Mouse (Mus musculus) kidney, postnatal 25 days (tissue): Measurements from ENCODE around the gene Vti1a.

Experiments
- DNase-seq, 2 experiments: peaks; one replicate each; pipeline ENCODE4 v3.0.0; 2021; ENCODE audit warnings: mixed read lengths in 2 of 2

Vti1a gene

DNA sequence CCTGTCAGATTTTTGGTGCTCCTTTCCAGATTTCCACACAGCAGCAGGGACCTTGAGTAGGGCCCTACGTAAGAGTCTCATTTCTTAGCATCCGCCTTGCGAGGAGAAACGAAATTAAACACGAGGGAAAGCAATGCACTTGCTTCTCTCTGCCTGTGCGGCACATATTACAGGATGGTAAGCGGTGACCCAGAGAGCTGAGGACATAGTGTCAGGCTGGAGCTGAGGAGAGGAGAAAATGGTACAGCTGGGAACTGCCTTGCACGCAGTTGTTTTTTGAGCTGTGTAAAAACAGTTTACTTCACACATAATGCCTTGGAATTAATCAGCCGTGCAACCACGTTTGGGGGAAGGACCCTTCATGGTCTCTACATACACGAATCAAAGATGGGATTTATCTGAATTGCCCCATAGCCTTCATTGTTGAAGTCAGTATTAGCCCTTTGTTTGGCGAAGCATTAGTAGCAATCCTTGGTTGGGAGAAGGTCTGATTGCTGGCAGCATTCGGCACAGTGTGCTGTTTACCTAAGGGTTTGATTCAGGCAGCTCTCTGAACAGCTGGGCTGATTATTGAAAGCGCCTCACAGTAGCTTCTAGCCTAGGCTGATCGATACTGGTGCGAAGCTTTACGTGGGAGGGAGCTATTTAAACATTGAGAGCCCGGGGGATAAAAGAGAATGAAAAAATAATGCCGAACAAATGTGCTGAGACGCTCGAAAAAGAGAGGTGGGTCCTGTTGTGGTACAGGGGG is 153.4 kb downstream of the Vti1a start:
- no peak for DNase-seq

DNA sequence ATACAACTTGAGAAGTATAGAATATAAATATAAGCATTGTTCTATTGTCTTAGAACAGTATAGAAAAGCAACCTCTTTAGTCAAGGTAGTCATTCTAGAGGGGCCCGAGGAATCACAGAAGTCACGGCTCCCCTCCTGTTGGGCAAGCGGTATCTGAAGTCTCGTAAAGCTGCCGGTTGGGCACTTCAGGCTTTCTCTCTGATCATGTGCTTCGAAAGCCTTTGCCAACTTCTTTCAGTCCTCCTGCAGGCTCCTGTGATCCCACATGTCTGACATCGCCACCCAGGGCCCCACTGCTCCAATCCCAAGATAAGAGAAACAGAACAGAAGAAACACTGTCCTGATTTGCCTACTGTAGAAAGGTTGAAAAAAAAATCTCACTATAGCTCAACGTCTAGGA is 156.5 kb downstream of the Vti1a start:
- DNase-seq = no peak

DNA sequence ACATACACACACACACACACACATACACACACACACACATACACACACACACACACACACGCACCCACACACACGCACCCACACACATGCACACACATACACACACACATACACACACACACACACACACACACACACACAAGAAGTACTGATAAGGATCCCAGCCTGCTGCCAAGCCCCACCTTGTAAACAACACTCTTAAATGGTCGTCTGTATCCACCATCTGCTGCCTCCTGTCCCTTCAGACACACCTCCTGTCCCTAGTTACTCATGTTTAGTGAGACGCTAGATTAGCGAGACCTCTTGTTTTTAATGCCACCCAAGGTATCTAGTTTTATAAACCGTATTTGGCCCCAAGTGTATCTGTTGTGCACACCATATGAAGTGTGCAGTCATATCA is 158.1 kb downstream of the Vti1a start:
- no peak for DNase-seq

- no peak for DNase-seq
Observed at GRCm38 (mm10) chr19:55480526-55480925, 164.4 kb downstream of the Vti1a start.

DNA sequence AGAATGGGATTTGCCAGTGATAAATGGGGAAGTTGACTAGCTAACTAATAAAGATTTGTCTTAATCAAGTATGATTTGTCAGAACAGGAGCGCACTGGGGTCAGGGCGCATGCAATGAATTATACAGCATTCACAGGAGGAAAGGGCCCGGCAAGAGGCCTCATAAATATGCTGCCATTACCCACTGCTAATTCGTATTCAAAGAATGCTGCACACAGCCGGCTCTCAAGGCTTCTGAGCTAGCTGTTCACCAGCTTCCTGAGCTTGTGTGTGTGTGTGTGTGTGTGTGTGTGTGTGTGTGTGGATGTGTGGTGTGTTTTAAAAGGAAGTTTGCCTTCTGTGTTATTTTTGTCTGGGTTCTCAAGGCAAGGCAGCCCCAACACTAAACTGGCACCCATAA is 165.2 kb downstream of the Vti1a start:
- peak; percentile 39 to 46 for DNase-seq

DNA sequence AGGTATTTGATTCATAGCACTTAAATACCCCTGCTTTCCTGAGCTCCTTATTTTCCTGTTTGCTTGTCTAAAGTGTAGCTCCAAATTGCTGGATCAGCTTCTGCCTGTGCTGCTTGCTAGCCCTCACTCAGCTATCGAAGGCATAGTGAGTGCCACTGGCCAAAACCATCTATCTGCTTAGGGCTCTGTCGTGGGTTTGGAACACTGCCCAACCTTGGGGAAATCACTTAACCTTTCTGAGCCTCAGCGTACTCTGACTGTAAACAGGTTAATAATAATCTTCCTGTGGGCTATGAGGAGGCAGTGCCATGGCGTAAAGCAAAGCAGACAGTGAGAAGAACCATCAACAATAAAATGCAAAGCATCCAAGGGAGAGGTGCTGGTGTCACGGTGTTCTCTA is 167.4 kb downstream of the Vti1a start:
- DNase-seq = peak; percentile 67 to 72

DNA sequence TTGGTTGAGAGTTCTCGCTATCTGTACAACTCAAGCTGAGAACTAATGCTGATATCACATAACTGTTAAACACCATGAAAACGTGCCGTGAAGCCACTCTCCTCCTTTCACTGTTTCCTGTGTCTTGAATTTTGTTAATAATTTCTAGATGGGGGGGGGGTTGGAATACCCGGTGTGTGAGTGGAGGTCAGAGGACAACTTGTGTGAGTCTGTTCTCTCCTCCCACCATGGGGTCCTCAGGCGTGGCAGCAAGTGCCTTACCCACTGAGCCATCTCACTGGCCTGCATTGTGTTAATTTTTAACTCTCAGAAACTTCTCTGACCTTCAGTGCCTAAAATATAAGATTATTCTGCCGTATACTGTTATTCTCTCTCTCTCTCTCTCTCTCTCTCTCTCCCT is 168.5 kb downstream of the Vti1a start:
- DNase-seq = peak; percentile 61 to 92

DNA sequence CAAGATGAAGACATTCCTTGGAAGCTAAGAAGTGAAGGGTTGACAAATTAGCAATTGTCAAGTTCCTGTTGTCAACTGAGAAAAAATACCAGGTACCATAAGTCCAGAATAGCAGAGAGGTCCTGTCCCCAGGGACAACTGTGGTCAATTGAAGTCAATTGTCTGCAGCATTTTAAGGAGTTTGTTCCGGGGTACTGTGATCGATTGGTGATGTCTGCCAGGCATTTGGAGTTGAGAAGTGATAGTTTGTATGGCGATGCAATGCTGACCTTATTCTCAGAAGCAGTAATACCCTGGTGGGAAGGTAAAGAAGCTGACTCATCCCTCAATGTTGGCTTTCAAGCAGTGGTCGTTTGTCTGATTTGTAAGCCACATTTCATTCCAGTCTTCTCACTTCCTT is 170.4 kb downstream of the Vti1a start:
- DNase-seq = no peak

GRCm38 (mm10) chr19:55491126-55492076 is 175.3 kb downstream of the Vti1a start:
- DNase-seq = no peak

DNA sequence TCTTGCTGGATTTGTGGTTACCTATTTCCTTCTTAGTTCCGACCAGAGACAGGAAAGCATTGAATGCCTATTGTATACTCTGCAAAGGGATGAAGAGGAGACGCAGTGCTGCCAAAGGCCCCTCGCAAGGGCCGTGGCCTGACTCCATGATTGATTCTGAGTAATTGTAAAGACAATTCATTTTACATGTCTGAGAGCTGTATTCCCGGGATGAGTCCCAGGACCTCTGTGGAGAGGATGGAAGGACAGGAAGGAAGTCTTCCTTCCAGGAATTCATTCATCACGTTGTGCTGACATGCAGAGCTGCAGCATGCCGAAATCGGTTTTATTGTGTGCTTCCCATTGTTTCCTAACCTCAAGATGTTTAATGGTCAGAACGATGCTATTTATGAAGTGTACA is 180.2 kb downstream of the Vti1a start:
- peak; percentile 18 to 45 for DNase-seq

DNA sequence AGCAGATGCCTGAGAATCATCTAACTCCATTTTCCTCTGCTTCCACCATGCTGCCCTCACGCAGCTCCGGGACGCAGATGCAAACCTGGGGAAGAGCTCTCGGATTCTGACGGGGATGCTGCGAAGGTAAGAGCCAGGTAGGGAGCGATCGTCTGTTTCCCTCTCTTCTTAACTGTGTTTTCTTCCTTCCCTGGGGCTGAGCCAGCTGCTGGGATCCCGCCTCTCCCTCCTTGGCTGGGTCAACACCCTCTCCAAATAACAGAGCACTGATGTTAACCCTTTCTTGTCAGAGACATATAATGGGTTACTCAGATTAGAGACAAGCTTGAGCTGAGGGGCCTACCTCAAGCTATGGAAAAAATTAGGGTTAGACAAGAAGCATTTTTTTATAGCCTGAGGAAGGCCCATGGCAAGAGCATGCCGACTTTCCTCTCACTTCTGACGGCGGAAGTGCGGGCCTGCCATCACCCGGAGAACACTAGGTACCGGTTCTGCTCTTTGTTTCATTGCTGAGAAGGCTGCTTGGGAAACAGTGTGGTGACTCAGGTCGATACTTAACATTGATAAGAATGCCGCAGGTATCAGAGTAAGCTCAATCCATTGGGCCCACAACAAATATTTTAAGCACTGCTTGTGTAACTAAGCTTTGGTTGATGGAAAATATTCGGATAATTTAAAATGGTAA is 183.2 kb downstream of the Vti1a start:
- DNase-seq = no peak

DNA sequence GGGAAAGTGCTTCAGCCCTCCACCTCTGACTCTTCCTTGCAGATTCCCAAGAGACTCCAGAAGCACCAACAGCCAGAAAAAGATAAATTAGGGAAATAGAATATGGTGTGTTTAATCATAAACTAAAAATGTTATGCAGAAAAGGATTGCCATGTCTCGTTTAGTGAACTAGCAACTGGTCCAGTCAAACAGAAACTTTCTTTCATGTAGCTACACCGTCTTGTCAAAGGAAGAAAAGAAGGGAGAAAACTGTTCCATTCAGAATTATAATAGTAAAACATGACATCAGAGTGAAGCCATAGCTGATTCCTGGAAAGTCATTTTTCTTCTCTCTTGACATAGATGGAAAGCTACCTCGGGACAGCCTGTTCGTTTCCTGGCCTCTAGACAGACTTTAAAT is 185.9 kb downstream of the Vti1a start:
- DNase-seq = no peak

- DNase-seq = peak; percentile 73 to 85
Observed at GRCm38 (mm10) chr19:55503771-55504170, 187.7 kb downstream of the Vti1a start.

DNA sequence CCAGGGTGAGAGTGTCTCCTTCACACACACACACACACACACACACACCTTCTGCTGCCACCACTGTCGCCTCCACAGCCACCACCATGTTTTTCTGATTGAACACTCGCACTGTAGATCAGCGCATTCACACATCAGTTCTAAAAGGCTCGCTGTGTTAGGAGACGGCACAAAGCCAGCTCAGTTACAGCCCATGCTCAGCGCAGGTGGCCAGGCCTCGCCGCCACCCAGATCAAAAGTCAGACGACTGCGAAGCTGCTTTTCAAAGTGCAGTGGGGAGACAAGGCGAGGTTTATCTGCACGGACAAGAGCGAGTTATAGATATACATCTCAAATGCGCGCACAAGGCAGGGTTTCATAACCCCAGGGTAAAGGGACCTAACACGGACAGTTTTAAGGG is 191.7 kb downstream of the Vti1a start:
- peak; percentile 62 to 80 for DNase-seq

- no peak for DNase-seq
Observed at GRCm38 (mm10) chr19:55508239-55508638, 192.1 kb downstream of the Vti1a start.

DNA sequence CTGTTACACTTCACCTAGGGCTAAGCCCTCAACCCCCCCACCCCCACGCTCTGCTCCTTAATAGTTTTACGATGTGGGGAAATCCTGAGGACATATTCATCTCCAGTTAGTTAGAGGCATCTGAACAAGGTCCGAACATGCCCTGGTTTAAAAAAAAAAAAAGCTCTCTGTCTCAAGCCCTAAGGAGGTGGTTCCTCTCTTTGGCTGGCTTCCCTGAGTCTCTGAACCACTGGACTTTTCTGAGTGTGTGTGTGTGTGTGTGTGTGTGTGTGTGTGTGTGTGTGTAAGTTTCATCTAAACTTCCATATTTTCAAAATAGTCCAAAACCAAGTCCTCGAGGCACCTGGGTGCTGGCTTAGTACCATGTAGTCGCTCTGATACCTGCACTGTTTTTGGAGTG is 192.9 kb downstream of the Vti1a start:
- DNase-seq = peak; percentile 67 to 81

- DNase-seq = no peak
Observed at GRCm38 (mm10) chr19:55509618-55510017, 193.5 kb downstream of the Vti1a start.

DNA sequence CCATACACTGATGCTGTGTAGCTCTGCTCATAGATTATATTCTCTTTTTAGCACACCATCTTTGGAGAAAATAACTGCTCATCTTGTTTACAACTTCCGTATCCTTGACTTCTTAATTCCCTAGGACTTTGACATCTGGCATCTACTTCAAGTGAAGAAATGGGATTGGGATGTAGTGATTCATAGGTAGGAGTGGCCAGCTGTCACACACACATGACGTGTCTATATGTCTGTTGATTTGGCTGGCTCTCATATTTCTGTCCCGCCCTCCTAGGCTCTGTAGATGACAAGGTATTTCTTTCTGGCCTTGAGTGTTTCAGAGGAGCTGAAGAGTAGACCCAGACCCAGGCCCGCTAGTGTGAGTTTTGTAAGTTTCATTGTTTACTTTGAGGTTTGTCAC is 197.8 kb downstream of the Vti1a start:
- no peak for DNase-seq

GRCm38 (mm10) chr19:55520236-55520635 is 204.1 kb downstream of the Vti1a start:
- DNase-seq = no peak

GRCm38 (mm10) chr19:55523340-55523739 is 207.2 kb downstream of the Vti1a start:
- DNase-seq = no peak

- no peak for DNase-seq
Observed at GRCm38 (mm10) chr19:55524385-55524784, 208.3 kb downstream of the Vti1a start.

GRCm38 (mm10) chr19:55525056-55525455 is 209.0 kb downstream of the Vti1a start:
- DNase-seq = no peak

- DNase-seq = no peak
Observed at GRCm38 (mm10) chr19:55526717-55527235, 210.7 kb downstream of the Vti1a start.
